Mouse (Mus musculus) inflammation-experienced regulatory T-cells, adult 6 months (primary cell): ENCODE results near the gene Rufy2. TPM values are rescaled to one million over a fixed set of nuclear protein-coding genes. Genes with fewer than 3 reads are reported as not detected.
A peak's percentile ranks its signal among the peaks of the same experiment; 100 is the strongest.

ENCODE experiments used
- ATAC-seq: one replicate; pipeline ENCODE4 v1.8.0; 2017
- polyA plus RNA-seq, 3 experiments: library from polyadenylated mRNA; unstranded; fragments of 100-300 nt; shearing (Covaris generic); gene quantifications; one replicate each; pipeline ENCODE4 v1.2.1; 2017

The Rufy2 gene
- polyA plus RNA-seq: 10 to 100 TPM; 25.8 to 61.7 (median 43.9) TPM

DNA sequence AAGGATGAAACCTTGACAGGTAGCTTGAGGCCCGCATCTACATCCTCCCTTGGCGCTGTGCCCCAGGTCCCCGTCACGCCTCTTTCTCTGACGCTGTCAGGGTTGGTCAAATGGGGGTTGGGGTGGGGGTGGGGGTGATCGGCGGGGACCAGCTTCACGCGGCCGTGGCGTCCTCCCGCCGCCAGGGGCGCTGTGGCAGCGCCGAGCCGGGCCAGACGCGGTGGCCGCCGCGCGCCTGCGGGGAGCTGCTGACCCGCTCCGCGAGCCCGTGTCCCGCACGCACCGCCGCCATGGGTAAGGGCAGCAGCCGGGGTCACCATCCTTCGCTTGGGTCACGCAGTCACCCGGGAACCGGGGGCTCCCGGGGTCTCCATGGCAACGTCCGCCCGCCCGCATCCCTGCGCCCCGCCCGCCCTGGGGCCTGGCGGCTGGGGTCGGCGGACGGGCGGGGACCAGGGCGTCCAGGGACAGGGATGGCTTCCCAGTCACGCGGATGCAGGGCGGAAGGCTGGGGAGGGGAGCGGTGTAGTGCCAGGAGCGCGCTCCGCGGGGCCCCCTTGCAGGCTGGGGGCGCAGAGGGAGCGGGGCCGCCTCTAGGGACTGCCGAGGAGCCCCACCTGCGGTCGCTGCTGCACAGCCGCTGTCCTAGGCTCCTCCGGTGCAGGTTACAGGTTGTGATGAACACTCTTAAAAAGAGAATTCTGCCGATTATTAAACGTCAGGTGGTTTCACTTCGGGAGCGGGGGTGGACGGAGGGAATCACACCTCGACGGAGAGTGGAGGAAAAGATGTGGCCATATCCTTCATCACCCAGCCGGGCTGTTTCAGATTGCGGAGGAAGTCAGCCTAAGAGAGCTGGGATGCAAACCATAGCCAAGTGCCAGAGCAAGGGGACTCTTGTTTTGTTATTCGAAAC, at the start of gene Rufy2:
Gene Rufy2, plus strand, starts transcription at position 185 of the 916 bp plus-strand sequence.
- ATAC-seq: peak; percentile 80

DNA sequence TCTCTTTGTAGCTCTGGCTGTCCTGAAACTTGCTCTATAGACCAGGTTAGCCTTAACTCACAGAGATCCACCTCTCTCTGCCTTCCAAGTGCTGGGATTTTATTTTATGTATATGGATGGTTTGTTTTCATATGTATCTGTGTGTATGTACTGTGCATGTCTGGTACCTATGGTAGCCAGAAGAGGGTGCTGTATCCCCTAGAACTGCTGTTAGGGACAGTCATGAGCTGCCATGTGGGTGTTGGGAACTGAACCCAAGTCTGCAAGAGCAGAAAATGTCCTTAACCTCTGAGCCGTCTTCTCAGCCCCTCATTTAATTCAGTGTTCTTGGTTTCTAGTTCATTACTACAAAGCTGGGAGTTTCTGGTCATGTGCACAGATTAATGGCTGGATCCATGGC, 47.6 kb upstream of the Rufy2 start:
- ATAC-seq: no peak

- no peak for ATAC-seq
Observed at GRCm38 (mm10) chr10:62944975-62945580, 34.9 kb upstream of the Rufy2 start.

DNA sequence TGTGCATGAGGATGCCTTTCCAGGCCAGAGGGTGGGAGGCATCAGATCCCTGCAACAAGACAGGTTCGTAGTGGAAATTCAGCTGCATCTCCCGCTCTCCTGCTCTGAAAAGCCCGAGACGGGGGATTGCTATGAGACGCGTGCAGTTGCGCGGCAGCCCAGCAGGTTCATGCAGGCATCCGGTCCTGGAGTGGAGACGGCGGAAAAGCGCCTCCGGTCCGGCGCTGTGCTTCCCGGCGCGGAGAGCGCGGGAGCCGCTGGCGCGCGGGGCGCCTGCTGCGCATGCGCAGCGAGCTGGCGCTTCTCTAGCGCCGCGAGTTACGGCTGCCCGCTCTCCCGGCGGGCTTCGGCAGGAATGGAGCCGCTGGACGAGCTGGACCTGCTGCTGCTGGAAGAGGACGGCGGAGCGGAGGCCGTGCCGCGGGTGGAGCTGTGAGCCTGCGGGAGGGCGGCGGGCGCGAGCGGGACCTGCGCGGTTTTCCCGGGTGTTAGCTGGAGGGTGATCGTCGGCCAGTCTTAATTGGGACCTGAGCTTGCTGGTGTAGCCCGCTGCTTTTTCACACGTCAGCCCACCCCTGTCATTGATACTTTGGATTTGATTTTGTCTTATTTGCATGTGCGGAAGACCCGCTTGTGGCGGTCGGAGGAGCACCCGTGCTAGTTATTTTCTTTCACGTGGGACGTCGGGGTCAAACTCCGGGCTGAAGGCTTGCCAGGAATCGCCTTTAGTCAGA, 33.1 kb upstream of the Rufy2 start, which contains the start of gene Dna2:
Gene Dna2, plus strand, starts transcription at position 289 of the 734 bp plus-strand sequence.
- ATAC-seq: peak; percentile 89

DNA sequence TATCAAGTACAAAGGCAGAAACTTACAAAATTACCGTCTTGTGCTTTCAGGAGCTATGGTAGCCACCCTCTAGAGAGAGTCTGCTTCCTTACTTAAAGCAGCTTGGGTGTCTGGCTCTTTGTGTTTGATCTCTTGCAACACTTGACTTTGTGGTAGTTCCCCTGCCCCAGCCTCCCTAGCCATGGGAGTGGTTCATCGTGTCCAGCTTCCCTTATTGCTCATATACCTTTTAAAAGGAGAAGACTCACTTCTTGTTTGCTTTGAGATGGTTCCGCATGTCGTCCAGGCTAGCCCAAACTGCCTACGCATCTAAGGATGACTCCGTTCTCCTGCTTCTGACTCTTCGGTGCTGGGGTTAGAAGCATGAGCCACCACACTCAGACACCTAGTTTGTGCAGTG, 31.5 kb upstream of the Rufy2 start:
- ATAC-seq: no peak

- ATAC-seq: no peak
Observed at GRCm38 (mm10) chr10:62963956-62964355, 16.1 kb upstream of the Rufy2 start.

- ATAC-seq: no peak
Observed at GRCm38 (mm10) chr10:62965796-62966195, 14.2 kb upstream of the Rufy2 start.

- no peak for ATAC-seq
Observed at GRCm38 (mm10) chr10:62966291-62966690, 13.7 kb upstream of the Rufy2 start.

GRCm38 (mm10) chr10:62971821-62972220, 8.2 kb upstream of the Rufy2 start:
- ATAC-seq: no peak

- peak; percentile 3 for ATAC-seq
Observed at GRCm38 (mm10) chr10:62979667-62980038, 370 bp upstream of the Rufy2 start.

- ATAC-seq: peak; percentile 68
Observed at GRCm38 (mm10) chr10:62984072-62984471, 4.0 kb downstream of the Rufy2 start.

GRCm38 (mm10) chr10:62984495-62984894, 4.5 kb downstream of the Rufy2 start:
- peak; percentile 15 for ATAC-seq

DNA sequence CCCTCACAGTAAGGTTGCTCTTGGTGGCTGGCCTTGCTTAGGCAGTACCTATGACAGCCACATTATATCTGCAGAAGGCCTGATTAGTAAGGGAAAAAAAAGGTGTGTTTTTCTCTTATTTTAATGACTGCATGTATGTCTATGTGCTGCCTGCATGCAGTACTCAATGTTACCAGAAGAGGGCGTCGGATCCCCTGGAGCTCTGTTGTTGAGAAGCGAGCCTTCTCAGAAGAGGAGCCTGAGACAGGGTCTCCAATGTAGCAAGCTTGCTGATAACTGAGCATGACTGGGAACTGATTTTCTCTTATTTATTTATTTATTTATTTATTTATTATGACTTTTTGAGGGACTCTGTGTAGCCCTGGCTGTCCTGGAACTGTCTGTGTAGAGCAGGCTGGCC, 7.3 kb downstream of the Rufy2 start:
- no peak for ATAC-seq

DNA sequence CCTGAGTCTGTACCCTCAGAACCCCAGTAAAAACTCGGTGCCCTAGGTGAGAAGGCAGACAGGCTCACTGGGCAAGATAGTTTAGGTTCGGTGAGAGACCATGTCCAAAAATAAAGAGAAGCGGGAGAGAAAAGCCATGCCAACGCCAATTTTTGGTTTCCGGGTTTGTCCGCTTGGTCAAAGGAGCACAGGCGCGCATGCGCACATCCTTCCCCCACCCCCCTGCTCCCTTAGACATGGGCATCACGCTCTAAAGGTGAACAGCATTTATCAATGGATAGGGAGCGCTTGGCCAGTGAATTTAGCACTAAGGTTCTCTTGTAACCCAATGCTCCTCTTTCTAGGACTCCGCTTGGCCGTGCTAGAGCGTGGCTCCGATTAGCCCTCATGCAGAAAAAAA, 10.6 kb downstream of the Rufy2 start:
- no peak for ATAC-seq

- no peak for ATAC-seq
Observed at GRCm38 (mm10) chr10:62993991-62994390, 14.0 kb downstream of the Rufy2 start.

GRCm38 (mm10) chr10:63000584-63000983, 20.6 kb downstream of the Rufy2 start:
- no peak for ATAC-seq

DNA sequence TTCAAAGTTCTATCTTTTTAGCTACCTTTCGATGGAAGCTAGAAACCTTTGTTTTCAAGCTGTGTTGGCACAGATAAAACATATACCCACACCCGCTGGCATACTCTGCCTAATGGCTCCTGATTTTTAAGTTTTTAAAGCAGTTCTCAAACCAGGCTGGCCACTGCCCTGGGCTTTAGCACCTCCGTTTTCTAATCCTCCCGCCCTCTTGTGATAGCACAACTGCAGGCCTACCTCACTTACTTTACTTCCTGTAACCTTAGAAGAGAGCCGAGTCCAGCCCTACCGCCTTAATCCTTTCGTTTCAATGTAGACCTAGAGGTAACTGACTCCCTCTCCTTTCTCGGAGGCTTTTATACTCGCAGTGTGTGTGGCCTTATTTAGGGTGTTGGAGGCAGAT, 23.2 kb downstream of the Rufy2 start:
- ATAC-seq: no peak

DNA sequence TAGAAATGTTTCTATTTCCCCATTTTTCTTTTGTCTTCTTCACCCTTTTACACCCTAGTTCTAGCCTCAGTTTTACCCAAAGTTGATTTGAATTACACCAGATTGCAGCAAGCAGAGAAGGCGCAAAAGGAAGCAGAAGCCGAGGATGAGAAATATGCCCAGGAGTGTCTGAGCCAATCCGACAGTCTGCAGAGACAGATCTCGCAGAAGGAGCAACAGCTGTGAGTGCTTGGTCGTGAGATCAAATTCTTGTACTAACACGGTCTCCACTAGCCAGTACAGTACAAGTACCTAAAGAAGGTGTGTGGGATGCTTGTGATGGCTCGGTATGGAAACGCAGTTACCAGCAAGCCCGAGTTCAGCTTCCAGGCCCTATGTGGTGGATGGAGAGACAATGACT, 24.5 kb downstream of the Rufy2 start:
- ATAC-seq: no peak

GRCm38 (mm10) chr10:63008193-63008592, 28.2 kb downstream of the Rufy2 start:
- ATAC-seq: no peak

DNA sequence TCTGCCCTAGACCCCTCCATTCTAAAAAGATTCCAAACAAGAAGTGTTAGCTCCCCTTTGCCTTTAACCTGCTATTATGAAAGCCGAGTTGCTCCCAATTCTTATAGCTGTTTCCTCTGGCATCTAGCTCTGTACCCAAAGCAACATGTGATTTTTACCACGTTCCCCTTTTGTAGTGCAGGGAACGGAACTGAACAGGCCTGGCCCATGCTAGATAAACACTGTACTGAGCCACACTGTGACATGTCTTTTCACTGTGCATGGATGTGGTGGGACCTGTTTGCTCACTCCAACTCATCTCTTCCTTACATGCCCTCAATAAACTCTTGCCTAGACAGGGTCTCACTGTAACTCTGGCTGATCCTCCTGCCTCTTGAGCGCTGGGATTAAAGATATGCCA, 30.2 kb downstream of the Rufy2 start:
- ATAC-seq: no peak

DNA sequence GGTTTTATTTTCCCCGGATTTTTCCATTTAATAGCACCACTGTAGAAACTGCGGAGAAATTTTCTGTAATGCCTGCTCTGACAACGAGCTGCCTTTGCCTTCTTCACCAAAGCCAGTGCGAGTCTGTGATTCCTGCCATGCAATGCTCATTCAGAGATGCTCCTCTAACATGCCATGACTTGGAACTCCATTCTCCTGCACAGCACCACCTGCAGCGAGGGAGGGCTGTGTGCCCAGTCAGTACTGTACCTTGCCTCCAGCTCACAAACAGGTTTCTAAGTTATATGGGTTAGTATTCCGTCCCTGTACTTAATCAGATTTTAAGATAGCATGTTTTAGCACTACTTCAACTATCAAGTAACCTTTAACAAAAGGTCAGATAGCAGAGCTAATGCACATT, 31.5 kb downstream of the Rufy2 start:
- no peak for ATAC-seq

DNA sequence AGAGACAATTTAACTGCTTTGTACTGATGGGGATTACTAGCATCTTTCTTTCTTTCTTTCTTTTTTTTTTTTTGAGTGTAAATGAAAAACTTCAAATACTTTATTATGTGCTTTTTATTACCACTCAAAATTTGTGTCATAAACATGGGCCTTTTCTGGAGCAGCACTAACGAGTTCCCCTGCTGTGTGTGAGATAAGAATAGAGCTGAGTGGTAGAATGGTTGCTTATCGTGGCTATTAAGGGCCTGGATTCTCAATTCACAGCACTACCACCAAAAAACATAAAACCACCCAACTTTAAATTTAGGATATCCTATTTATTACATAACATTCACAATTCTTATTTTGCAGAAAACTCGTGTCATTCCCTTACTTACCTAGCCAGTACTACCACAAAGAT, 33.5 kb downstream of the Rufy2 start:
- ATAC-seq: no peak

DNA sequence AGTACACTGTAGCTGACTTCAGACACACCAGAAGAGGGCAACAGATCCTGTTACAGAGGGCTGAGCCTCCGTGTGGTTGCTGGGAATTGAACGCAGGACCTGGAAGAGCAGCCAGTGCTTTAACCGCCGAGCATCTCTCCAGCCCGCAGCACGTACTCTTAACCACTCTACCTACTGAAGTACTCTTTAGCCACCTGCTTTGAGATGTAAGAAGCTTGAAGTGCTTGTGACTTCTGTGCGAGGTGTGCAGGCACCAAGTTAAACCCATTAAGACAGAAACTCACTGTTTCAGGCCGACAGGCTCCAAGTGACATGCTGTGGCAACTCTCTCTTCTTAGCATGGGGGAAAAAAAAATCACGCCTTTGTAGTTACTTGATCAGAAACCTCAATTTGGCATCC, 34.1 kb downstream of the Rufy2 start:
- ATAC-seq: no peak
